ENCODE assay signal across 13 mouse cellular contexts in the genomic region with DNA sequence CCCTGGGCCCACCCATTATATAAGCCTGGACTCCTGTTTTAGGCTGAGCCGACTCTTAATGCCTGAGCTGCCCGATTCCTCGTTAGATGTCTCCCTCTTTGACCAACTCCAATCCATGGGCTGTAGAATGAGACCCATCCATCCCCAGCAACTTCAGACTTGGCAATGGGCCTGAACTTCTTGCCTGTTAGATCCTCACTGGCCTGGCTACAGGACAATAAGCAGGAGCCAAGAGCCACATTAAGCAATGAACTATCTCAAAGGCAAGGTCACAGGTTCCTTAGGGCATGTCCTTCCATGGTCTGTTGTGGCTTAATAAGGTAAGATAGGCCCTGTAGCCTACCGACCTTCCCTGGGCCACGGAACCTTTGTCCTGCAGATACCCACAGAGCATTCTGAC. TPM values are rescaled to one million over a fixed set of nuclear protein-coding genes. Genes with fewer than 3 reads are reported as not detected.
DNase-seq lines count a peak whose midpoint lies in the region; ATAC-seq and TF ChIP-seq lines count a peak whose summit lies in the region.
"Had no signal": no experiment of that assay in that cellular context is flagged by ENCODE, and none has a peak within 500 bp of the region (broad histone marks: within the 10 kb centered on the region; RNA-seq: fewer than 3 reads in every experiment).

No protein-coding gene starts in this region.

- peak overlapping the region; percentile 66 for H3K27ac ChIP-seq in lung, postnatal 0 days (ENCODE audit: low read length)
- H3K27ac ChIP-seq in heart, embryonic 11.5 days (ENCODE audit: low read depth, low read length) = peak overlapping the region; percentile 78
- H3K27ac ChIP-seq in liver, postnatal 0 days (ENCODE audit: low read depth) = peak overlapping the region; percentile 98
- H3K27ac ChIP-seq: forebrain, embryonic 13.5 days; kidney, postnatal 0 days; midbrain, embryonic 13.5 days had no signal

- no peak for TF ChIP-seq EP300 in lung, postnatal 0 days (IDR thresholded peaks at IDR 0.05)
- no peak for TF ChIP-seq EP300 in liver, postnatal 0 days (IDR thresholded peaks at IDR 0.05; ENCODE audit: low read depth)

- no peaks in the 10 kb centered on the region for H3K27me3 ChIP-seq in lung, postnatal 0 days (replicated peaks; ENCODE audit: insufficient read depth, low read length)
- H3K27me3 ChIP-seq in heart, embryonic 11.5 days (ENCODE audit: control insufficient read depth, insufficient read depth, low read length) = no peaks in the 10 kb centered on the region
- H3K27me3 ChIP-seq in liver, postnatal 0 days (ENCODE audit: insufficient read depth, low read length) = no peaks in the 10 kb centered on the region
- H3K27me3 ChIP-seq: forebrain, embryonic 13.5 days; midbrain, embryonic 13.5 days had no signal

- no peak overlapping the region for H3K4me2 ChIP-seq in lung, postnatal 0 days (replicated peaks; ENCODE audit: low read depth, low read length)
- no peak overlapping the region for H3K4me2 ChIP-seq in heart, embryonic 11.5 days
- H3K4me2 ChIP-seq in liver, postnatal 0 days (ENCODE audit: low read depth, low read length) = 0 out of 2 replicates have a peak overlapping the region, but pooled peaks have one; percentile 2
- H3K4me2 ChIP-seq: forebrain, embryonic 13.5 days; midbrain, embryonic 13.5 days had no signal

- no peak overlapping the region for H3K9ac ChIP-seq in lung, postnatal 0 days (replicated peaks; ENCODE audit: low read depth)
- H3K9ac ChIP-seq in heart, embryonic 11.5 days (ENCODE audit: low read depth, low read length) = no peak overlapping the region
- H3K9ac ChIP-seq in liver, postnatal 0 days (replicated peaks) = peak overlapping the region; percentile 28
- H3K9ac ChIP-seq: forebrain, embryonic 13.5 days; midbrain, embryonic 13.5 days had no signal

- no peak for TF ChIP-seq CTCF in lung, postnatal 0 days (IDR thresholded peaks at IDR 0.05)
- no peak for TF ChIP-seq CTCF in liver, postnatal 0 days (IDR thresholded peaks at IDR 0.05; ENCODE audit: low read depth)

- no peaks in the 10 kb centered on the region for H3K36me3 ChIP-seq in lung, postnatal 0 days (ENCODE audit: insufficient read depth, low read length)
- no peaks in the 10 kb centered on the region for H3K36me3 ChIP-seq in heart, embryonic 11.5 days (ENCODE audit: control insufficient read depth, insufficient read depth, low read length)
- no peaks in the 10 kb centered on the region for H3K36me3 ChIP-seq in liver, postnatal 0 days (replicated peaks; ENCODE audit: insufficient read depth, low read length)

- H3K4me3 ChIP-seq in lung, postnatal 0 days (ENCODE audit: low read depth, low read length) = no peak overlapping the region
- no peak overlapping the region for H3K4me3 ChIP-seq in heart, embryonic 11.5 days (ENCODE audit: low read depth, low read length)
- no peak overlapping the region for H3K4me3 ChIP-seq in liver, postnatal 0 days (ENCODE audit: low read depth, low read length)
- H3K4me3 ChIP-seq: forebrain, embryonic 13.5 days; midbrain, embryonic 13.5 days had no signal

- H3K9me3 ChIP-seq in lung, postnatal 0 days (ENCODE audit: low read length) = no peaks in the 10 kb centered on the region
- no peaks in the 10 kb centered on the region for H3K9me3 ChIP-seq in heart, embryonic 11.5 days (replicated peaks; ENCODE audit: control insufficient read depth, low read length)
- no peaks in the 10 kb centered on the region for H3K9me3 ChIP-seq in liver, postnatal 0 days (ENCODE audit: low read length)
- H3K9me3 ChIP-seq: forebrain, embryonic 13.5 days; midbrain, embryonic 13.5 days had no signal

- H3K4me1 ChIP-seq in lung, postnatal 0 days (ENCODE audit: insufficient read depth, low read depth, low read length) = no peaks in the 10 kb centered on the region
- peaks cover 12% of the 10 kb centered on the region; the same call in 1 of the 2 replicates for H3K4me1 ChIP-seq in heart, embryonic 11.5 days (ENCODE audit: control insufficient read depth, insufficient read depth, low read length)
- peaks cover 44% of the 10 kb centered on the region for H3K4me1 ChIP-seq in liver, postnatal 0 days (ENCODE audit: insufficient read depth)
- H3K4me1 ChIP-seq: midbrain, embryonic 13.5 days had no signal

- ATAC-seq in lung, postnatal 0 days = no peak
- ATAC-seq in heart, embryonic 11.5 days (replicated peaks; ENCODE audit: insufficient number of reproducible peaks, low FRiP score, low TSS enrichment) = no peak
- ATAC-seq in liver, postnatal 0 days = no peak
- ATAC-seq: forebrain, embryonic 13.5 days; midbrain, embryonic 13.5 days had no signal

- 84% methylated on average over 5 of the region's 5 CpGs for WGBS in lung, postnatal 0 days
- WGBS in heart, embryonic 11.5 days (ENCODE audit: insufficient replicate concordance) = 85% methylated on average over 5 of the region's 5 CpGs
- WGBS in liver, postnatal 0 days (ENCODE audit: insufficient replicate concordance) = 82% methylated on average over 5 of the region's 5 CpGs

- peak; percentile 67 to 74 for DNase-seq in heart, adult 18-20 months
- no peak for DNase-seq in heart, postnatal 4 days
- DNase-seq in lung, postnatal 0 days (ENCODE audit: low spot score) = no peak
- DNase-seq in lung, postnatal 36 days = no peak
- peak; percentile 20 for DNase-seq in liver, postnatal 0 days
- DNase-seq in kidney, adult 18-20 months = no peak
- no peak for DNase-seq in lung, postnatal 14 days
- DNase-seq: cerebellum, adult 18-20 months; right cerebral cortex, postnatal 14 days had no signal

RNA-seq across cellular contexts. Expression of a gene that starts 9.8 kb away (rescaled TPM):
- total RNA-seq in heart, adult 18-20 months (2021) = 10 to 100 TPM; 36.7 to 57.1 TPM
- total RNA-seq in heart, postnatal 4 days (2021) = 1 to 10 TPM; 5.3 to 7.4 TPM
- 17.2 and 19.8 TPM in 2 replicates for polyA plus RNA-seq in lung, postnatal 0 days (2015; fragmentation: Nextera tagmentation; extraction: Ambion mirVana)
- polyA plus RNA-seq in heart, embryonic 11.5 days (2014; fragmentation: Nextera tagmentation; extraction: Ambion mirVana) = 15.3 and 18.0 TPM in 2 replicates
- polyA plus RNA-seq in liver, postnatal 0 days (2015; fragmentation: Nextera tagmentation; extraction: Ambion mirVana) = 9.5 and 11.1 TPM in 2 replicates

Comparison
In these comparisons a context has a peak if more than half of its experiments do, and no peak if none do; other contexts are left out.
1. DNase-seq: peak in heart, adult 18-20 months (2 of 2) and liver, postnatal 0 days (single experiment); none in heart, postnatal 4 days (single experiment), lung, postnatal 0 days (single experiment), lung, postnatal 36 days (single experiment), kidney, adult 18-20 months (single experiment) and lung, postnatal 14 days (single experiment).
2. Peak in every context shown above with its lines, with median percentiles within 50 percentile points of each other: H3K27ac ChIP-seq.